Mouse (Mus musculus) heart, postnatal 25 days (tissue): ENCODE data around the gene Col20a1. TPM values are rescaled to one million over a fixed set of nuclear protein-coding genes. Genes with fewer than 3 reads are reported as not detected.

Experiments
- DNase-seq: peaks from one replicate; pipeline ENCODE4 v3.0.0; 2022; ENCODE audit warnings: low spot score
- intact Hi-C: fragments of 180-260 bp; cut with DNase I; formaldehyde crosslinking; loops from one replicate; pipeline ENCODE4 v1.15.1; 2025
- total RNA-seq, 2 experiments: library from RNA; stranded (reverse); gene quantifications; 2 replicates each; pipeline ENCODE4 v1.2.3; 2021

Gene Col20a1
- total RNA-seq, 2 experiments from 2014 or later = 0.34 to 0.50 TPM

DNA sequence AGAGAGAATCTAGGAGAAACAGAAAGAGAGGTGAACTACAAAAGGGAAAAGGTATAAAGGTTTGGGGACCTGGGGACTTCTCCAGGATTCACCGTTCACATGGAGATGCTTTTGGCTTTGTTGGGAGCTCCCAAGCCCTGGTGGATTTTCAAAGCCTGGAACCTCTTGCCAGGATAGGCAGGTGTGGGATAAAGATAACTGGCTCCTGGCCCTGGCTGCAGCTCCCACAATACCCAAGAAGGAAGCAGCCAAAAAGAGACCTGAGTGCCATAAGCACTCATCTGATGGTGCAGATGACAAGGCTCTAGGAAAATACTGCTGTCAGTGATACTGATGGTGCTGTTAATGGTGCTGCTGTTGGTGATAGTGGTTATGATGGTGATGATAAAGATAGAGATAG is 65.8 kb downstream of the Col20a1 start:
- intact Hi-C loops = no loop called here
- no peak for DNase-seq

DNA sequence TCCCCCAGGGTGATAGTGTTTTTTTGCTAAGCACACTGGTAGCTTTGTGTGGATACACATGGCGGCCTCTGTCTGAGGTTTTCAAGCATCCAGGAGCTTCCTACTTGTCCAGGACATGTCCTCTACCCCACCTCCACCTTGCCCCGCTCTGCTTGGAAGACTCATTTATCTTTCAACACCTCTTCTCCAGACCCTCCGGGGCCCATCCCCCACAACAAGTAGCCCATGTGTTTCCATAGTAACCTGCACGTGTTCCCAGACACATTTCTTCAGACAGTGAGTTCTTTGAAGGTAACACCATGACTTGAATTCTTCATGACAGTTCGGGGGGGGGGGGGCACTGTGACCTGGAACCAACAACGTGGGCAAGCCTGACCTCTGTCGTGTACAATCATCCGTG is 71.0 kb downstream of the Col20a1 start:
- no peak for DNase-seq
- intact Hi-C loops = no loop called here

DNA sequence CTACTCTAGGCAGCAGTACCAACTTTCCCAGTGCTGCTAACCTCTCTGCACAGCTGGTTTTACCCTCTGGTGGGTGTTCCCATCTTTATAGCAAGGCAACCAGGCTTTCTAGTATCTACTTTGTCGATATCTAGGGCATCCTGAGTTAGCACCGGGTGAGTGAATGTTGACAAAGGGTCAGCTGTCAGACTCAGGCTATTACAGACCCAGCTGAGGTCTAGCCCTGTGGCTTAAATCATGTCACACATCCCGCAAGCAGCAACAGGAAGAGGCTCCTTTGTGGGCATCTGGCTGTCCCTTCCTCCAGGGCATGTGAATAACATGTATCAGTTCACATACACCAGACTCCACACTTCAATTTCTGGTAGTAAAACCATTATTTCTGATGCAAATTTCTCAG is 71.9 kb downstream of the Col20a1 start:
- intact Hi-C loops = no loop called here
- no peak for DNase-seq

DNA sequence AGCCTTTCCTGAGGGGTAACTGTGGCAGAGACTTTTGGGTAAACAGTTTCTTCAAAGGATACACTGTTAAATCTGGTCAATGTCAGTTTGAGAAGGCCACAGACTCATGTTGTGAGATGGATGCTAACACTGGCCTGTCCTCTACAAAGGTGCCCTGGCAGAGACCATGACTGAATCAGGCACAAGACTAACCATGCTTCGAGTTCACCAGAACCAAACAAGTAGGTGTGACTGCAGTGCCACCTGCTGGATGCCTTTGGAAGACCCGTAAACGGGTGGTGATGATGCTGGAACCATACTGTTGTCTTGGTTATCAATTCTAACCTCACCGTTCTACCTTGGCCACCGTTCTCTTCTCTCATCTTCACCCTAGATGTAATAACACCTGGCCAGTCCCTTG is 73.8 kb downstream of the Col20a1 start:
- intact Hi-C loops = loop anchor here (1.0 to 10.0 kb wide), 3 partner anchors 64 to 265 kb away; no protein-coding TSS in a partner anchor
- no peak for DNase-seq

DNA sequence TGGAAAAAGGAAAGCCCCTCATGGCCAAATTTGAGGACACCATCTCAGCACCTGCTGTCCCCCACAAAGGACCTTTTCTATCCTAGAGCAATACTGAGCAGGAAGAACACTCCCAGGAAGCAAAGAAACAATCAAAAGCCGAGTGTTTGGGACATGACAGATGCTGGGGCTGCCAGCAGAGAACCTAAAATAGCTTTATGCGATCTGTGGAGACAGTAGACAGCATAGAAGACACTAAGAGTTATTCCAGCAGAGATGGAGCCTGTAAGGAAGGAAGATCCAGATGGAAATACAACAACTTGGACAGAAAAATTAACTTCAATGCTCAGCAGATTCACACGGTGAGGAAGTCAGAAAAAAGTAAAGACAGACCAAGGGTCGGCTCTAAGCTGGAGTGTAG is 79.5 kb downstream of the Col20a1 start:
- intact Hi-C loops = loop anchor here (10.0 kb wide), 1 partner anchor 271 kb away; no protein-coding TSS in a partner anchor
- DNase-seq = no peak

Other genes with a start within 250 kb of the Col20a1 start
- not detected for gene Bhlhe23, start 209.6 kb upstream of the Col20a1 start, total RNA-seq
- gene Ythdf1, start 65.6 kb upstream of the Col20a1 start, total RNA-seq = 10 to 100 TPM; 35.6 to 35.7 TPM
- gene Birc7, start 57.5 kb upstream of the Col20a1 start, total RNA-seq = not detected
- gene Nkain4, start 31.8 kb upstream of the Col20a1 start, total RNA-seq = 10 to 100 TPM in 1 of 2 experiments, 1 to 10 TPM in 1; 8.0 to 11.4 TPM
- gene Arfgap1, start 19.3 kb upstream of the Col20a1 start, total RNA-seq = 10 to 100 TPM; 32.5 to 33.2 TPM
- gene Chrna4, start 57.0 kb downstream of the Col20a1 start, total RNA-seq = not detected
- under 1 TPM in 1 of 2 experiments, not detected in 1; 0.22 TPM for gene Kcnq2, start 148.8 kb downstream of the Col20a1 start, total RNA-seq
- 1,000 to 10,000 TPM; 1,438 to 1,541 TPM for gene Eef1a2, start 170.5 kb downstream of the Col20a1 start, total RNA-seq
- 10 to 100 TPM; 52.0 to 55.5 TPM for gene Ppdpf, start 200.7 kb downstream of the Col20a1 start, total RNA-seq
- gene Ptk6, start 216.3 kb downstream of the Col20a1 start, total RNA-seq = not detected
- under 1 TPM; 0.25 to 0.42 TPM for gene Srms, start 226.7 kb downstream of the Col20a1 start, total RNA-seq
- not detected for gene Fndc11, start 233.5 kb downstream of the Col20a1 start, total RNA-seq